Mouse (Mus musculus) ES-E14 (cell line): ENCODE results near the gene Kif1c.

ENCODE experiments used
- CHD2 ChIP-seq: IDR thresholded peaks from 2 replicates; pipeline ENCODE4 v1.6.1; 2014; ENCODE audit warnings: mild to moderate bottlenecking, low read depth, low read length, inconsistent platforms
- MAFK ChIP-seq: IDR thresholded peaks from 2 replicates; pipeline ENCODE4 v1.6.1; 2014; ENCODE audit warnings: mild to moderate bottlenecking, low read depth, low read length, inconsistent platforms; ENCODE audit not compliant: insufficient read depth
- ZC3H11A ChIP-seq: IDR thresholded peaks from 2 replicates; pipeline ENCODE4 v1.6.1; 2012; ENCODE audit warnings: low read depth, mild to moderate bottlenecking, inconsistent platforms, low read length, borderline replicate concordance

DNA sequence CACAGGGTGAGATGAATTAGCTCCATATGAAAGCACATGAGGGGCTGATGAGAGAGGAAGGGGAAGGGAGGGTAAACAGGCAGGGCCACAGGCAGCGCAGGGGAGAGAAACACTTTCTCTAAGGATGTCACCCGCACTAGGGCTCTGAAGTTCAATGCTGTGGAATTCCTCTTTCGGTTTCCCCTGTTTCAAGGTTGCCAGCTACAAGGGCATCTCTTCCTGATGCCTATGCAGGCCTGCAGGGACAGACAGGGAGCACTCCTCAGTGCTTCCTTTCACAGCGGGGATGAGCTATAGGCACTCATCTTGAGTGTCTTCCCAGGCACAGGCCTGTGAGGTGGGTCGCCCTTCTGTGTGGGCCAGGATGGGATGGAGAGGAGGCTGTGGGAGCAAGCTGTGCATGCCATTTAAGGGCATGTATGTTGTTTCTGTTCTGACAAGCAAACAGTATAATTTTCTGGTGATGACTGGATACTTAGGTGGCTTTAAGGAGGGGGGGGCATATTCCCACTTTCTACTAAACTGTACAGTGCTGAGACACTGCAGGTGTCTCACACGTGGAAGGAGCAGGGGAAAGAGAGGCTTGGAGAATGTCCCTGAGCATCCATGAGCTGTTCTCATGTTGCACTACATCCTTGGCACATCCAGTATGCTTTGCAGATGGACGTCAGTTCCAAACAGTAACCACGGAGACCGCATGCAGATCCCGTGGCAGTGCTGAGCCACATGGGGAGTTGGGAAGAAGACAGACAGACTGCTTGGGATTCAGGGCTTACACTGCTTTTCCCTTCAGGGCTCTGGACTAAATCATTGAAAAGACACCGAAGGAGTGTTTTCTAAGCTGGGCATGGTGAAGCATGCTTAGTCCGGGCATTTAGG is 42.5 kb downstream of the Kif1c start:
- TF ChIP-seq CHD2: no peak
- no peak for TF ChIP-seq MAFK
- TF ChIP-seq ZC3H11A: no peak
